Mouse (Mus musculus): Measurements from ENCODE around the gene Coch.

DNA sequence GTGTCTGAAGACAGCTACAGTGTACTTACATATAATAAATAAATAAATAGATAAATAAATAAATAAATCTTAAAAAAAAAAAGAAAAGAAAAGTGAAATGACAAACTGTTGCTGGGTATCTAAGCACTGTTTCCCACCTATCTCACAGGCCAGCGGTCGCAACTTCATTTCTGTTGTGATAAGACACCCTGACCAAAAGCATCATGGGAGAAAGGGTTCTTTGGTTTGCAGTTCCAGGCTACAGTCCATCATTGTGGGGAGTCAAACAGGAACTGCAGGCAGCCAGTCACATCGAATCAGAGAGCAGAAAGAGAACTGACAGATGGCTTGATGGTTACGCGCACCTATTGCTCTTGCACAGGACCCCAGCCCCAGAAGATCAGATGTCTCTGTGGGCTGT is 3.9 kb upstream of the Coch start:
- TF ChIP-seq USF1 (IDR thresholded peaks at IDR 0.05; ENCODE audit: low read depth) (no peak), CEBPB (IDR thresholded peaks at IDR 0.05; ENCODE audit: low read depth) (no peak)

All from C2C12 (cell line).